Mouse (Mus musculus) liver, embryonic 14.5 days (tissue): ENCODE measurements around the gene Glrx5.

Experiments
- CTCF ChIP-seq: IDR thresholded peaks from 2 replicates; pipeline ENCODE4 v1.5.1; 2016; ENCODE audit warnings: antibody characterized with exemption, low read depth, control low read depth
- EP300 ChIP-seq: IDR thresholded peaks from 2 replicates; pipeline ENCODE4 v1.6.1; 2016; ENCODE audit warnings: antibody characterized with exemption, low read depth

DNA sequence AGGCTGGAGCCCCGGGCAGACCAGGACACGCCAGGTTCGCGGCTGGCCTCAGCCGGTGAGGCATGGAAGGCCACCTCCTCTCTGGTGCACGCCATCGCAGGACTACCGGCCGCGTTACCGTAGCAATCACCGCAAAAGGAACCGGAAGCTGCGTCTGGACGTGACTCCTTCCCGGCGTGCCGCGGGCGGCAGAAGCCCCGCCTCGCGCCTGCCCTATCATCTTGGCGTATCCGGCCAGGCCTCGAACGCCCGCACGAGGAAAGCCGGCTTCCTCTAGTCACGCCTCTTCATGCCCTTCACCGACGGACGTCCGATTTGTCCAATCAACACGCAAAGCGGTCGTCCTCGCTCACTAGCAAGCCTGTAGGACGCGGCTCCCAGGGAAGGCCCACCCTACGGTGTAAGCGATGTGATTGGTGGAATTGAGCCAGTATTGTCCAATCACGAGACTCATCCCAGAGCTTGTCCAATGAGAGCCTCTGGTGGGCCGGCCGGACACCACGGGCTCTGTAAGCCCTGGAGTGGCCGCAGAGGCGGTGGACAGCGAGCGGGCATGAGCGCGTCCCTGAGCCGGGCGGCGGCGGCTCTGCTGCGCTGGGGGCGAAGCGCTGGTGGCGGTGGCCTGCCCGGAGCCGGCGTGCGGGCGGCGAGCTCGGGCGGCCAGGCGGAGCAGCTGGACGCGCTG lies at the start of gene Glrx5:
- peak; percentile 14; the same call in 1 of the 2 replicates for TF ChIP-seq CTCF
- no peak for TF ChIP-seq EP300
